Mouse (Mus musculus): ENCODE results near the gene Wdr12. TPM values are rescaled to one million over a fixed set of nuclear protein-coding genes. Genes with fewer than 3 reads are reported as not detected.
"Not testable (repeated sequence)": the region's sequence is repeated elsewhere in the genome, so short reads cannot be mapped to it uniquely, and the experiment has no call there.

Gene Wdr12
- polyA plus RNA-seq, 1 experiment from 2014 or later = 51.8 TPM

GRCm38 (mm10) chr1:60075590-60075989 is 22.9 kb downstream of the Wdr12 start:
- Histone ChIP-seq H3K9ac (ENCODE audit: low read length) (no peak overlapping the region), H3K9me3 (ENCODE audit: control insufficient read depth, low read length) (no peaks in the 10 kb centered on the region), H3K4me2 (ENCODE audit: low read length) (no peak overlapping the region), H3K27ac (ENCODE audit: low read depth) (no peak overlapping the region), H3K4me1 (replicated peaks; ENCODE audit: control insufficient read depth, insufficient read depth, low read length) (no peaks in the 10 kb centered on the region), H3K27me3 (replicated peaks; ENCODE audit: control insufficient read depth, insufficient read depth, low read length) (no peaks in the 10 kb centered on the region), H3K36me3 (ENCODE audit: control insufficient read depth, insufficient read depth, low read length) (peaks cover 41% of the 10 kb centered on the region), H3K4me3 (ENCODE audit: low read depth, low read length) (no peak overlapping the region)
- ATAC-seq (replicated peaks; ENCODE audit: low FRiP score, low TSS enrichment, low read depth) (no peak), DNase-seq (ENCODE audit: low spot score) (no peak)
- WGBS = 81% methylated on average over 3 of the region's 3 CpGs

GRCm38 (mm10) chr1:60074935-60075334 is 23.5 kb downstream of the Wdr12 start:
- ATAC-seq (replicated peaks; ENCODE audit: low FRiP score, low TSS enrichment, low read depth) (no peak), DNase-seq (ENCODE audit: low spot score) (no peak)
- Histone ChIP-seq H3K4me3 (ENCODE audit: low read depth, low read length) (no peak overlapping the region), H3K9ac (ENCODE audit: low read length) (no peak overlapping the region), H3K9me3 (ENCODE audit: control insufficient read depth, low read length) (no peaks in the 10 kb centered on the region), H3K4me1 (replicated peaks; ENCODE audit: control insufficient read depth, insufficient read depth, low read length) (no peaks in the 10 kb centered on the region), H3K4me2 (ENCODE audit: low read length) (no peak overlapping the region), H3K27me3 (replicated peaks; ENCODE audit: control insufficient read depth, insufficient read depth, low read length) (no peaks in the 10 kb centered on the region), H3K27ac (ENCODE audit: low read depth) (no peak overlapping the region), H3K36me3 (ENCODE audit: control insufficient read depth, insufficient read depth, low read length) (peaks cover 34% of the 10 kb centered on the region)
- WGBS = 64% methylated on average over 2 of the region's 2 CpGs

GRCm38 (mm10) chr1:60070725-60071124 is 27.7 kb downstream of the Wdr12 start:
- not testable (repeated sequence) for H3K4me1 ChIP-seq (replicated peaks; ENCODE audit: control insufficient read depth, insufficient read depth, low read length); H3K4me2 ChIP-seq (ENCODE audit: low read length); H3K4me3 ChIP-seq (ENCODE audit: low read depth, low read length); DNase-seq (ENCODE audit: low spot score); H3K27ac ChIP-seq (ENCODE audit: low read depth); H3K9ac ChIP-seq (ENCODE audit: low read length); H3K36me3 ChIP-seq (ENCODE audit: control insufficient read depth, insufficient read depth, low read length); H3K27me3 ChIP-seq (replicated peaks; ENCODE audit: control insufficient read depth, insufficient read depth, low read length); ATAC-seq (replicated peaks; ENCODE audit: low FRiP score, low TSS enrichment, low read depth); H3K9me3 ChIP-seq (ENCODE audit: control insufficient read depth, low read length)

GRCm38 (mm10) chr1:60056310-60056709 is 42.1 kb downstream of the Wdr12 start:
- no peak overlapping the region for H3K4me3 ChIP-seq (ENCODE audit: low read depth, low read length)
- H3K9me3 ChIP-seq (ENCODE audit: control insufficient read depth, low read length) = no peaks in the 10 kb centered on the region
- no peak overlapping the region for H3K9ac ChIP-seq (ENCODE audit: low read length)
- no peak overlapping the region for H3K27ac ChIP-seq (ENCODE audit: low read depth)
- no peaks in the 10 kb centered on the region for H3K36me3 ChIP-seq (ENCODE audit: control insufficient read depth, insufficient read depth, low read length)
- ATAC-seq (replicated peaks; ENCODE audit: low FRiP score, low TSS enrichment, low read depth) (no peak), DNase-seq (ENCODE audit: low spot score) (no peak)
- WGBS = 78% methylated on average over 3 of the region's 3 CpGs
- H3K27me3 ChIP-seq (replicated peaks; ENCODE audit: control insufficient read depth, insufficient read depth, low read length) = no peaks in the 10 kb centered on the region
- H3K4me1 ChIP-seq (replicated peaks; ENCODE audit: control insufficient read depth, insufficient read depth, low read length) = no peaks in the 10 kb centered on the region
- H3K4me2 ChIP-seq (ENCODE audit: low read length) = no peak overlapping the region

- no peak overlapping the region for H3K9ac ChIP-seq (ENCODE audit: low read length)
- WGBS = 33% methylated on average over 3 of the region's 3 CpGs
- no peaks in the 10 kb centered on the region for H3K9me3 ChIP-seq (ENCODE audit: control insufficient read depth, low read length)
- no peaks in the 10 kb centered on the region for H3K4me1 ChIP-seq (replicated peaks; ENCODE audit: control insufficient read depth, insufficient read depth, low read length)
- no peak overlapping the region for H3K4me3 ChIP-seq (ENCODE audit: low read depth, low read length)
- H3K27ac ChIP-seq (ENCODE audit: low read depth) = no peak overlapping the region
- H3K4me2 ChIP-seq (ENCODE audit: low read length) = no peak overlapping the region
- H3K27me3 ChIP-seq (replicated peaks; ENCODE audit: control insufficient read depth, insufficient read depth, low read length) = no peaks in the 10 kb centered on the region
- DNase-seq (ENCODE audit: low spot score) (no peak), ATAC-seq (replicated peaks; ENCODE audit: low FRiP score, low TSS enrichment, low read depth) (no peak)
- H3K36me3 ChIP-seq (ENCODE audit: control insufficient read depth, insufficient read depth, low read length) = no peaks in the 10 kb centered on the region
These were observed 43.8 kb downstream of the Wdr12 start for GRCm38 (mm10) chr1:60054659-60055058.

GRCm38 (mm10) chr1:60047481-60047880 is 51.0 kb downstream of the Wdr12 start:
- H3K27ac ChIP-seq (ENCODE audit: low read depth); DNase-seq (ENCODE audit: low spot score); H3K36me3 ChIP-seq (ENCODE audit: control insufficient read depth, insufficient read depth, low read length); H3K4me1 ChIP-seq (replicated peaks; ENCODE audit: control insufficient read depth, insufficient read depth, low read length); H3K9me3 ChIP-seq (ENCODE audit: control insufficient read depth, low read length); H3K9ac ChIP-seq (ENCODE audit: low read length); ATAC-seq (replicated peaks; ENCODE audit: low FRiP score, low TSS enrichment, low read depth); H3K4me2 ChIP-seq (ENCODE audit: low read length); H3K4me3 ChIP-seq (ENCODE audit: low read depth, low read length): not testable (repeated sequence)
- WGBS = 96% methylated on average over 5 of the region's 5 CpGs
- H3K27me3 ChIP-seq (replicated peaks; ENCODE audit: control insufficient read depth, insufficient read depth, low read length) = peaks cover 19% of the 10 kb centered on the region

- ATAC-seq (replicated peaks; ENCODE audit: low FRiP score, low TSS enrichment, low read depth) (no peak), DNase-seq (ENCODE audit: low spot score) (no peak)
- Histone ChIP-seq H3K9ac (ENCODE audit: low read length) (no peak overlapping the region), H3K27ac (ENCODE audit: low read depth) (no peak overlapping the region), H3K9me3 (ENCODE audit: control insufficient read depth, low read length) (no peaks in the 10 kb centered on the region), H3K27me3 (replicated peaks; ENCODE audit: control insufficient read depth, insufficient read depth, low read length) (peaks cover 23% of the 10 kb centered on the region), H3K4me1 (replicated peaks; ENCODE audit: control insufficient read depth, insufficient read depth, low read length) (no peaks in the 10 kb centered on the region; the same call in 1 of the 2 replicates), H3K36me3 (ENCODE audit: control insufficient read depth, insufficient read depth, low read length) (no peaks in the 10 kb centered on the region), H3K4me3 (ENCODE audit: low read depth, low read length) (no peak overlapping the region), H3K4me2 (ENCODE audit: low read length) (no peak overlapping the region)
- 86% methylated on average over 1 of the region's 1 CpGs for WGBS
These were observed 53.9 kb downstream of the Wdr12 start for GRCm38 (mm10) chr1:60044595-60044994.

- H3K4me3 ChIP-seq (ENCODE audit: low read depth, low read length) = peak within 1 kb of the TSS; percentile 62
- no peaks in the 10 kb centered on the region; the same call in 1 of the 2 replicates for H3K4me1 ChIP-seq (replicated peaks; ENCODE audit: control insufficient read depth, insufficient read depth, low read length)
- WGBS = under 1% methylated on average over 91 of the region's 99 CpGs
- H3K36me3 ChIP-seq (ENCODE audit: control insufficient read depth, insufficient read depth, low read length) = no peaks in the 10 kb centered on the region
- H3K9ac ChIP-seq (ENCODE audit: low read length) = peak within 1 kb of the TSS; percentile 50
- H3K27ac ChIP-seq (ENCODE audit: low read depth) = no peak within 1 kb of the TSS
- no peaks in the 10 kb centered on the region for H3K9me3 ChIP-seq (ENCODE audit: control insufficient read depth, low read length)
- H3K27me3 ChIP-seq (replicated peaks; ENCODE audit: control insufficient read depth, insufficient read depth, low read length) = peaks cover 23% of the 10 kb centered on the region
- peak within 1 kb of the TSS; percentile 82 for H3K4me2 ChIP-seq (ENCODE audit: low read length)
- ATAC-seq (replicated peaks; ENCODE audit: low FRiP score, low TSS enrichment, low read depth) (peak; percentile 83), DNase-seq (ENCODE audit: low spot score) (peak; percentile 76)
These were observed 55.5 kb downstream of the Wdr12 start, which contains the start of gene Ica1l for GRCm38 (mm10) chr1:60042796-60043469. Gene Ica1l (minus strand): TSS chr1:60043184.

GRCm38 (mm10) chr1:60042398-60042795 is 56.0 kb downstream of the Wdr12 start:
- 3% methylated on average over 19 of the region's 19 CpGs for WGBS
- Histone ChIP-seq H3K27me3 (replicated peaks; ENCODE audit: control insufficient read depth, insufficient read depth, low read length) (peaks cover 23% of the 10 kb centered on the region), H3K4me2 (ENCODE audit: low read length) (peak overlapping the region; percentile 82), H3K9me3 (ENCODE audit: control insufficient read depth, low read length) (no peaks in the 10 kb centered on the region), H3K4me1 (replicated peaks; ENCODE audit: control insufficient read depth, insufficient read depth, low read length) (no peaks in the 10 kb centered on the region; the same call in 1 of the 2 replicates), H3K4me3 (ENCODE audit: low read depth, low read length) (peak overlapping the region; percentile 62), H3K27ac (ENCODE audit: low read depth) (no peak overlapping the region), H3K36me3 (ENCODE audit: control insufficient read depth, insufficient read depth, low read length) (no peaks in the 10 kb centered on the region), H3K9ac (ENCODE audit: low read length) (peak overlapping the region; percentile 50)
- DNase-seq (ENCODE audit: low spot score) = peak; percentile 74
- ATAC-seq (replicated peaks; ENCODE audit: low FRiP score, low TSS enrichment, low read depth) = no peak; the same call in 1 of the 2 replicates
